Mouse (Mus musculus): ENCODE measurements around the gene Efcab6. TPM values are rescaled to one million over a fixed set of nuclear protein-coding genes. Genes with fewer than 3 reads are reported as not detected.

Efcab6 gene
- polyA plus RNA-seq, 1 experiment from 2014 or later: 1.3 TPM

DNA sequence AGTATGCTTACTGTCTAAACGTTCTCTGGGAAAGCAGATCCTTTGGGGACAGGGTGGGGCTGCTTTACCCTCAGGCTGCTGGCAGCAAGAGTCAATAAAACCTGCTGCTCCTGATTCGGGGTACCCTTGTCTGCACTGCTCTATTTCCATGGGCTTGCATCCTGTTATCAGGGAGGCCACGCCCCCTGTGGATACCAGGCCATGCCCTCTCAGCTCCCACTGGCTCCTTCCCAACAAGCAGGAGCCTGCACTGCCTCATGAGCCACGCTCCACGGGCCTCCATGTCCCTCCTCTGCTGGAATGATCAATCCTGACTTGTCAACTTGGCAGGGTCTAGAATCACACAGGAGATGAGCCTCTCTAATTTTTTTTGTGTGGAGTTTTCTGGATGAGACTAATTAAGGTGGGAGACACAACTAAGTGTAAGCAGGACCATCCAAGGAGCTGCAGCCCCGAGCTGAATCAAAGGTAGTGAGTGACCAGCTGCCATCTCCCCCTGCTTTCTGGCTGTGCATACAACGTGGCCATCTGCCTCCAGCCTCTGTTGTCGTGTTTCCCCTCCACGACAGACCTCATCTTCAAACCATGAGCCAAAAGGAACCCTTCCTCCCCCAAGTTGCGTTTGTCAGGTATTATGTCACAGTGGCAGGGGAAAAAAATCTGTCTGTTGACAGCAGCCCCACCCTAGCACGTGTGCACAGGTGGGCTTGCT is 187.9 kb downstream of the Efcab6 start:
- H3K36me3 ChIP-seq: no peaks in the 10 kb centered on the region
- WGBS: 51% methylated on average over 11 of the region's 11 CpGs
- H3K9me3 ChIP-seq (replicated peaks): no peaks in the 10 kb centered on the region
- 0 out of 2 replicates have a peak, but pooled peaks cover 2% of the 10 kb centered on the region for H3K4me1 ChIP-seq
- H3K4me2 ChIP-seq (replicated peaks): no peak overlapping the region
- H3K4me3 ChIP-seq (replicated peaks): no peak overlapping the region
- no peak overlapping the region for H3K9ac ChIP-seq
- H3K27ac ChIP-seq (replicated peaks): no peak overlapping the region
- no peaks in the 10 kb centered on the region; the same call in 1 of the 2 replicates for H3K27me3 ChIP-seq
- no peak for ATAC-seq (ENCODE audit: insufficient number of reproducible peaks, low FRiP score, low TSS enrichment, low read depth)

GRCm38 (mm10) chr15:83870936-83871335 is 194.2 kb downstream of the Efcab6 start:
- no peaks in the 10 kb centered on the region for H3K9me3 ChIP-seq (replicated peaks)
- no peaks in the 10 kb centered on the region; the same call in 1 of the 2 replicates for H3K27me3 ChIP-seq
- peak overlapping the region; percentile 29 for H3K4me2 ChIP-seq (replicated peaks)
- H3K9ac ChIP-seq: no peak overlapping the region
- H3K36me3 ChIP-seq: no peaks in the 10 kb centered on the region
- H3K27ac ChIP-seq (replicated peaks): no peak overlapping the region
- ATAC-seq (ENCODE audit: insufficient number of reproducible peaks, low FRiP score, low TSS enrichment, low read depth): no peak; the same call in 1 of the 2 replicates
- WGBS: 6% methylated on average over 17 of the region's 17 CpGs
- no peaks in the 10 kb centered on the region for H3K4me1 ChIP-seq
- H3K4me3 ChIP-seq (replicated peaks): no peak overlapping the region

DNA sequence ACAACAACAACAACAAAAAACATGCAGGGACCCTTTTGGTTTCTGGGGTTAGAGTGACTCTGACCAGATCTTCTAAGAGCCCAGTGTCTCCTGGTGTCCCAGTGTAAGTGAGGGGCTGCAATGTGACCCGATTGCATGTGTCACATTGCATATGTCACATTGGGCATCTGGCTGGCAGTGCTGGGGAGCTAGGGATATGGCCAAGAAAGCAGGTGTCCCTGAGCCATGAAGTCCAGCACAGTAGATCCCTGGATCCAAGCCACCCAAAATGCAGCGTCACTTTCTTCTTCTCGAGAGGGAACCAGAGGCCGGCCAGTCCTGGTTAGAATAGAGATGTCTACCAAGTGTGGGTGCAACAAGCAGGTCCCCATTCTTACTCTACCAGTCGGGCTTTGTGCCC is 199.6 kb downstream of the Efcab6 start:
- no peak overlapping the region for H3K9ac ChIP-seq
- H3K27ac ChIP-seq (replicated peaks): no peak overlapping the region
- H3K27me3 ChIP-seq: no peaks in the 10 kb centered on the region; the same call in 1 of the 2 replicates
- ATAC-seq (ENCODE audit: insufficient number of reproducible peaks, low FRiP score, low TSS enrichment, low read depth): no peak
- H3K4me3 ChIP-seq (replicated peaks): no peak overlapping the region
- H3K9me3 ChIP-seq (replicated peaks): no peaks in the 10 kb centered on the region
- H3K4me1 ChIP-seq: no peaks in the 10 kb centered on the region
- H3K36me3 ChIP-seq: no peaks in the 10 kb centered on the region
- WGBS: 82% methylated on average over 5 of the region's 5 CpGs
- H3K4me2 ChIP-seq (replicated peaks): no peak overlapping the region

DNA sequence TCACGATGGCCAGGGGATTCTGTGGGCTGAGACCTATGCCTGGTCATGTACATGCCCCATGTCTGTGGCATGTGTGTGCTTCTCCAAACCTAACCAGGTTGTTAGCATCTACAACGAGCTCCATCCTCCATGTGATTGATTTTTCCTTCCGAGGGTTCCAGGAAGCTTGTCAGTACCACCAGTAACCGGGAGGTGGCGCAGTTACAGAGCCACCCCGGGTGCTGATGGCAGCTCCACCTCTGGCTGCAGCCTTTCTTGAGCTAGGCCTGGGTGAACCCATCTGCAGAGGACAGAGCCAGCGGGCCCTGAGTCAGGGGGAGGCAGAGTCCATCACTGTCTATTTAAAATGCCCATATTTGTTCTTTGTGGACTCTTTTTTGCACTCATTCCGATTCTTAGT is 208.1 kb downstream of the Efcab6 start:
- Histone ChIP-seq H3K4me1 (no peaks in the 10 kb centered on the region), H3K9ac (no peak overlapping the region), H3K27me3 (no peaks in the 10 kb centered on the region), H3K36me3 (no peaks in the 10 kb centered on the region), H3K27ac (replicated peaks) (no peak overlapping the region), H3K4me2 (replicated peaks) (no peak overlapping the region), H3K4me3 (replicated peaks) (no peak overlapping the region), H3K9me3 (replicated peaks) (no peaks in the 10 kb centered on the region)
- 24% methylated on average over 8 of the region's 8 CpGs for WGBS
- ATAC-seq (ENCODE audit: insufficient number of reproducible peaks, low FRiP score, low TSS enrichment, low read depth): no peak

DNA sequence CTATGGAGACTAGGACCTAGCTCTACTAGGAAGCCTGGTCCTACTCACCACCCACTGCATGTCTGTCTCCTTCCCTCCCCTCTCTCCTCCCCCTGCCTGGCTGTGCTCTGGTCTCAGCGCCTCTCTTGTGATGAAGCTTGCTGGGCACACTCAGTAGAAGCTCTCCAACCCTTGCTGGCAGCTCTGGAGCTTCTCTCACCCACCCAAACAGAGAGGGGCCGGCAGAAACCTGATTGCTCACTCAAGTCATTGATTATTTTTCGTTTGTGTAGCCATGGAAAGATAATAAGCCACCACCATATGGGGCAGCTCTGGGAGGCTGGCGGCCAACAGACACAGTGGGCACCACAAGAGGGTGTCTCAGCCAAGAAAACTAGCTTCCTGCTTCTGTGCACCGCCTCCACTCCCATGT is 211.8 kb downstream of the Efcab6 start:
- Histone ChIP-seq H3K4me2 (replicated peaks) (no peak overlapping the region), H3K27me3 (no peaks in the 10 kb centered on the region), H3K4me3 (replicated peaks) (no peak overlapping the region), H3K36me3 (no peaks in the 10 kb centered on the region), H3K9ac (no peak overlapping the region), H3K27ac (replicated peaks) (no peak overlapping the region), H3K9me3 (replicated peaks) (no peaks in the 10 kb centered on the region), H3K4me1 (no peaks in the 10 kb centered on the region)
- 72% methylated on average over 5 of the region's 5 CpGs for WGBS
- ATAC-seq (ENCODE audit: insufficient number of reproducible peaks, low FRiP score, low TSS enrichment, low read depth): no peak

GRCm38 (mm10) chr15:83848193-83848592 is 217.0 kb downstream of the Efcab6 start:
- H3K9ac ChIP-seq: no peak overlapping the region
- WGBS: 68% methylated on average over 9 of the region's 9 CpGs
- no peak for ATAC-seq (ENCODE audit: insufficient number of reproducible peaks, low FRiP score, low TSS enrichment, low read depth)

GRCm38 (mm10) chr15:83847512-83847911 is 217.7 kb downstream of the Efcab6 start:
- 54% methylated on average over 4 of the region's 4 CpGs for WGBS
- ATAC-seq (ENCODE audit: insufficient number of reproducible peaks, low FRiP score, low TSS enrichment, low read depth): no peak
- Histone ChIP-seq H3K4me1 (peaks cover 10% of the 10 kb centered on the region; the same call in 1 of the 2 replicates), H3K9ac (no peak overlapping the region), H3K27me3 (0 out of 2 replicates have a peak, but pooled peaks cover 4% of the 10 kb centered on the region), H3K36me3 (no peaks in the 10 kb centered on the region), H3K27ac (replicated peaks) (no peak overlapping the region), H3K9me3 (replicated peaks) (no peaks in the 10 kb centered on the region), H3K4me3 (replicated peaks) (no peak overlapping the region), H3K4me2 (replicated peaks) (no peak overlapping the region)

More at GRCm38 (mm10) chr15:83848193-83848592, 217.0 kb downstream of the Efcab6 start:
- H3K4me2 ChIP-seq (replicated peaks): no peak overlapping the region
- H3K27ac ChIP-seq (replicated peaks): no peak overlapping the region
- no peaks in the 10 kb centered on the region for H3K9me3 ChIP-seq (replicated peaks)
- H3K27me3 ChIP-seq: 0 out of 2 replicates have a peak, but pooled peaks cover under 1% of the 10 kb centered on the region
- H3K4me1 ChIP-seq: peaks cover 5% of the 10 kb centered on the region; the same call in 1 of the 2 replicates
- no peaks in the 10 kb centered on the region for H3K36me3 ChIP-seq
- no peak overlapping the region for H3K4me3 ChIP-seq (replicated peaks)

DNA sequence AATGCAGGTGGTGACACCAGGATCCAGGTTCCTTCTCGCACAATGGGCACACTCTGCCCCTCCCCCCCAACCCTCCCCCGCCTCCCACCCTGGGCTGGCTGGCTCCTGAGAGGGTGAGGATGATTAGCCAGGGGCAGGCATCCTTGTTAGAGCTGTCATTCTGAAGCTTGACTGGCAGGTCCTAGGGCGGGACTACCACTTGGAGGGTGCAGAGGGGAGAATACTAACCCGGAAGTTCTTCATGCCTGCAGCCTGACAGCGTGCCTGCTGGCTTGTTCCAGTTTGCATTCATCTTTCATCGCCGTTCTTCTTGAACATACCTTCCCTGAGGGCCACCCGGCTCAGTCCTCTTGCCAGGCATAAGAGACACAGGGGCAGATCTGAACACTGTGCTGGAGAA is 218.6 kb downstream of the Efcab6 start:
- H3K27me3 ChIP-seq: 0 out of 2 replicates have a peak, but pooled peaks cover 7% of the 10 kb centered on the region
- H3K36me3 ChIP-seq: no peaks in the 10 kb centered on the region
- no peaks in the 10 kb centered on the region for H3K9me3 ChIP-seq (replicated peaks)
- H3K27ac ChIP-seq (replicated peaks): no peak overlapping the region
- H3K4me2 ChIP-seq (replicated peaks): no peak overlapping the region
- H3K4me3 ChIP-seq (replicated peaks): no peak overlapping the region
- peaks cover 11% of the 10 kb centered on the region; the same call in 1 of the 2 replicates for H3K4me1 ChIP-seq
- WGBS: 31% methylated on average over 8 of the region's 8 CpGs
- H3K9ac ChIP-seq: no peak overlapping the region
- no peak for ATAC-seq (ENCODE audit: insufficient number of reproducible peaks, low FRiP score, low TSS enrichment, low read depth)

GRCm38 (mm10) chr15:83845734-83846133 is 219.4 kb downstream of the Efcab6 start:
- Histone ChIP-seq H3K4me1 (peaks cover 11% of the 10 kb centered on the region; the same call in 1 of the 2 replicates), H3K27ac (replicated peaks) (no peak overlapping the region), H3K4me3 (replicated peaks) (no peak overlapping the region), H3K27me3 (0 out of 2 replicates have a peak, but pooled peaks cover 9% of the 10 kb centered on the region), H3K4me2 (replicated peaks) (no peak overlapping the region), H3K9me3 (replicated peaks) (no peaks in the 10 kb centered on the region), H3K36me3 (no peaks in the 10 kb centered on the region), H3K9ac (no peak overlapping the region)
- 65% methylated on average over 11 of the region's 11 CpGs for WGBS
- ATAC-seq (ENCODE audit: insufficient number of reproducible peaks, low FRiP score, low TSS enrichment, low read depth): no peak

GRCm38 (mm10) chr15:83842915-83843789 is 222.0 kb downstream of the Efcab6 start:
- no peak for ATAC-seq (ENCODE audit: insufficient number of reproducible peaks, low FRiP score, low TSS enrichment, low read depth)
- Histone ChIP-seq H3K4me1 (peaks cover 11% of the 10 kb centered on the region; the same call in 1 of the 2 replicates), H3K27ac (replicated peaks) (no peak overlapping the region), H3K27me3 (0 out of 2 replicates have a peak, but pooled peaks cover 9% of the 10 kb centered on the region), H3K36me3 (no peaks in the 10 kb centered on the region), H3K4me3 (replicated peaks) (no peak overlapping the region), H3K9ac (no peak overlapping the region), H3K9me3 (replicated peaks) (no peaks in the 10 kb centered on the region), H3K4me2 (replicated peaks) (no peak overlapping the region)
- WGBS: 18% methylated on average over 22 of the region's 22 CpGs

- Histone ChIP-seq H3K9me3 (replicated peaks) (no peaks in the 10 kb centered on the region), H3K4me2 (replicated peaks) (no peak overlapping the region), H3K27me3 (0 out of 2 replicates have a peak, but pooled peaks cover 9% of the 10 kb centered on the region), H3K4me3 (replicated peaks) (no peak overlapping the region), H3K4me1 (peaks cover 11% of the 10 kb centered on the region; the same call in 1 of the 2 replicates), H3K27ac (replicated peaks) (no peak overlapping the region), H3K9ac (no peak overlapping the region), H3K36me3 (no peaks in the 10 kb centered on the region)
- no peak for ATAC-seq (ENCODE audit: insufficient number of reproducible peaks, low FRiP score, low TSS enrichment, low read depth)
- 53% methylated on average over 12 of the region's 12 CpGs for WGBS
These were observed 222.8 kb downstream of the Efcab6 start for GRCm38 (mm10) chr15:83842419-83842818.

Data from embryonic facial prominence, embryonic 15.5 days (tissue).